ENCODE assay signal across 8 mouse cellular contexts in genomic region chr6:127945725-127946124, GRCm38 (mm10). TPM values are rescaled to one million over a fixed set of nuclear protein-coding genes. Genes with fewer than 3 reads are reported as not detected.
DNase-seq lines count a peak whose midpoint lies in the region; ATAC-seq and TF ChIP-seq lines count a peak whose summit lies in the region.

No protein-coding gene starts in this region.

- WGBS in heart, embryonic 11.5 days (ENCODE audit: insufficient replicate concordance), result 56% methylated on average over 9 of the region's 9 CpGs
- WGBS in kidney, postnatal 0 days, result 52% methylated on average over 9 of the region's 9 CpGs
- WGBS in liver, embryonic 11.5 days, result 59% methylated on average over 9 of the region's 9 CpGs
- 65% methylated on average over 9 of the region's 9 CpGs for WGBS in neural tube, embryonic 13.5 days

- 0 out of 2 replicates have a peak, but pooled peaks have one; percentile 52 for ATAC-seq in heart, embryonic 11.5 days (replicated peaks; ENCODE audit: insufficient number of reproducible peaks, low FRiP score, low TSS enrichment)
- peak; percentile 69; the same call in 1 of the 2 replicates for ATAC-seq in kidney, postnatal 0 days (replicated peaks; ENCODE audit: low FRiP score, low read depth)
- ATAC-seq in liver, embryonic 11.5 days (replicated peaks; ENCODE audit: low FRiP score), result no peak; the same call in 1 of the 2 replicates
- ATAC-seq in neural tube, embryonic 13.5 days (ENCODE audit: low read depth), result peak; percentile 84

- H3K4me2 ChIP-seq in heart, embryonic 11.5 days, result no peak overlapping the region
- H3K4me2 ChIP-seq in kidney, postnatal 0 days (ENCODE audit: low read length), result no peak overlapping the region
- H3K4me2 ChIP-seq in liver, embryonic 11.5 days, result no peak overlapping the region
- H3K4me2 ChIP-seq in neural tube, embryonic 13.5 days, result no peak overlapping the region

- no peak overlapping the region for H3K9ac ChIP-seq in ES-Bruce4 (ENCODE audit: low read depth, poor library complexity, severe bottlenecking)
- H3K9ac ChIP-seq in heart, embryonic 11.5 days (ENCODE audit: low read depth, low read length), result no peak overlapping the region
- H3K9ac ChIP-seq in kidney, postnatal 0 days (ENCODE audit: low read depth, low read length), result no peak overlapping the region
- no peak overlapping the region for H3K9ac ChIP-seq in liver, embryonic 11.5 days (ENCODE audit: low read depth, low read length)
- H3K9ac ChIP-seq in neural tube, embryonic 13.5 days, result no peak overlapping the region

- no peaks in the 10 kb centered on the region for H3K36me3 ChIP-seq in ES-Bruce4 (ENCODE audit: control insufficient read depth, insufficient read depth, low read length, poor library complexity, severe bottlenecking)
- H3K36me3 ChIP-seq in heart, embryonic 11.5 days (ENCODE audit: control insufficient read depth, insufficient read depth, low read length), result no peaks in the 10 kb centered on the region
- no peaks in the 10 kb centered on the region for H3K36me3 ChIP-seq in kidney, postnatal 0 days (ENCODE audit: insufficient read depth, low read length)
- no peaks in the 10 kb centered on the region for H3K36me3 ChIP-seq in liver, embryonic 11.5 days (ENCODE audit: control insufficient read depth, insufficient read depth, low read length)
- 0 out of 2 replicates have a peak, but pooled peaks cover 7% of the 10 kb centered on the region for H3K36me3 ChIP-seq in neural tube, embryonic 13.5 days

- no peaks in the 10 kb centered on the region for H3K9me3 ChIP-seq in ES-Bruce4 (replicated peaks; ENCODE audit: control insufficient read depth, insufficient read depth, low read length, poor library complexity, severe bottlenecking)
- H3K9me3 ChIP-seq in heart, embryonic 11.5 days (replicated peaks; ENCODE audit: control insufficient read depth, low read length), result no peaks in the 10 kb centered on the region
- no peaks in the 10 kb centered on the region for H3K9me3 ChIP-seq in kidney, postnatal 0 days (replicated peaks; ENCODE audit: low read length)
- no peaks in the 10 kb centered on the region for H3K9me3 ChIP-seq in liver, embryonic 11.5 days (ENCODE audit: control insufficient read depth, low read length)
- no peaks in the 10 kb centered on the region for H3K9me3 ChIP-seq in neural tube, embryonic 13.5 days

- TF ChIP-seq CTCF in ES-Bruce4 (IDR thresholded peaks at IDR 0.05; ENCODE audit: low read depth, low read length), result peak; percentile 92
- peak; percentile 92 for TF ChIP-seq CTCF in brain, embryonic 14.5 days (IDR thresholded peaks at IDR 0.05; ENCODE audit: borderline replicate concordance, extremely low read depth, insufficient read depth, insufficient read length)
- peak; percentile 70 for TF ChIP-seq CTCF in embryonic fibroblast, embryonic 13.5 days (IDR thresholded peaks at IDR 0.05; ENCODE audit: borderline replicate concordance, insufficient read depth, low read length)
- peak; percentile 92 for TF ChIP-seq CTCF in kidney, postnatal 0 days (IDR thresholded peaks at IDR 0.05; ENCODE audit: low read depth)

- TF ChIP-seq EP300 in ES-Bruce4 (IDR thresholded peaks at IDR 0.05; ENCODE audit: insufficient read depth, low read depth, low read length), result no peak

- TF ChIP-seq POLR2A in ES-Bruce4 (IDR thresholded peaks at IDR 0.05; ENCODE audit: insufficient read depth, low read length), result no peak
- TF ChIP-seq POLR2A in brain, embryonic 14.5 days (IDR thresholded peaks at IDR 0.05; ENCODE audit: borderline replicate concordance, extremely low read depth, insufficient read depth, insufficient read length, poor library complexity, severe bottlenecking), result no peak
- no peak for TF ChIP-seq POLR2A in embryonic fibroblast, embryonic 13.5 days (IDR thresholded peaks at IDR 0.05; ENCODE audit: low read depth, low read length)

- DNase-seq in brain, embryonic 14.5 days (ENCODE audit: low read depth), result peak; percentile 83
- peak; percentile 78 for DNase-seq in kidney, postnatal 0 days (ENCODE audit: low spot score)
- peak; percentile 39 for DNase-seq in liver, embryonic 11.5 days (ENCODE audit: low spot score)
- peak; percentile 58 for DNase-seq in thymus, postnatal 0 days (ENCODE audit: low spot score)

- no peak overlapping the region for H3K4me3 ChIP-seq in ES-Bruce4 (ENCODE audit: low read depth, low read length)
- no peak overlapping the region for H3K4me3 ChIP-seq in embryonic fibroblast, embryonic 13.5 days (ENCODE audit: insufficient read depth, low read length)
- H3K4me3 ChIP-seq in heart, embryonic 11.5 days (ENCODE audit: low read depth, low read length), result no peak overlapping the region
- H3K4me3 ChIP-seq in kidney, postnatal 0 days (replicated peaks; ENCODE audit: low read depth, low read length), result no peak overlapping the region
- H3K4me3 ChIP-seq in liver, embryonic 11.5 days (ENCODE audit: low read depth, low read length), result no peak overlapping the region
- H3K4me3 ChIP-seq in neural tube, embryonic 13.5 days, result no peak overlapping the region

- no peak overlapping the region for H3K27ac ChIP-seq in ES-Bruce4 (ENCODE audit: insufficient read depth, low read length)
- no peak overlapping the region for H3K27ac ChIP-seq in embryonic fibroblast, embryonic 13.5 days (ENCODE audit: insufficient read depth, low read length)
- H3K27ac ChIP-seq in heart, embryonic 11.5 days (ENCODE audit: low read depth, low read length), result no peak overlapping the region
- no peak overlapping the region for H3K27ac ChIP-seq in kidney, postnatal 0 days
- H3K27ac ChIP-seq in liver, embryonic 11.5 days (ENCODE audit: low read depth, low read length), result no peak overlapping the region
- H3K27ac ChIP-seq in neural tube, embryonic 13.5 days (replicated peaks), result no peak overlapping the region

- no peaks in the 10 kb centered on the region for H3K4me1 ChIP-seq in ES-Bruce4 (ENCODE audit: control insufficient read depth, insufficient read depth, low read length)
- H3K4me1 ChIP-seq in embryonic fibroblast, embryonic 13.5 days (ENCODE audit: control insufficient read depth, insufficient read depth, low read length), result no peaks in the 10 kb centered on the region
- H3K4me1 ChIP-seq in heart, embryonic 11.5 days (ENCODE audit: control insufficient read depth, insufficient read depth, low read length), result no peaks in the 10 kb centered on the region
- H3K4me1 ChIP-seq in kidney, postnatal 0 days (replicated peaks; ENCODE audit: insufficient read depth, low read length), result no peaks in the 10 kb centered on the region
- H3K4me1 ChIP-seq in liver, embryonic 11.5 days (replicated peaks; ENCODE audit: control insufficient read depth, insufficient read depth, low read length), result no peaks in the 10 kb centered on the region
- H3K4me1 ChIP-seq in neural tube, embryonic 13.5 days (replicated peaks), result no peaks in the 10 kb centered on the region

- H3K27me3 ChIP-seq in ES-Bruce4 (ENCODE audit: control insufficient read depth, insufficient read depth, low read length, poor library complexity, severe bottlenecking), result no peaks in the 10 kb centered on the region
- H3K27me3 ChIP-seq in heart, embryonic 11.5 days (ENCODE audit: control insufficient read depth, insufficient read depth, low read length), result no peaks in the 10 kb centered on the region
- H3K27me3 ChIP-seq in kidney, postnatal 0 days (ENCODE audit: insufficient read depth, low read length), result no peaks in the 10 kb centered on the region
- no peaks in the 10 kb centered on the region for H3K27me3 ChIP-seq in liver, embryonic 11.5 days (replicated peaks; ENCODE audit: control insufficient read depth, insufficient read depth, low read length)
- no peaks in the 10 kb centered on the region for H3K27me3 ChIP-seq in neural tube, embryonic 13.5 days

RNA-seq across cellular contexts. Expression of gene Tspan11, which starts 58.3 kb away (rescaled TPM):
- 0.12 TPM in 1 of 2 replicates, not detected in the other for polyA plus RNA-seq in ES-Bruce4 (2011; ENCODE audit: insufficient read depth, insufficient read length, low read depth, missing spikeins)
- polyA plus RNA-seq in brain, embryonic 14.5 days (2012; rRNA removed), result 8.0 and 9.2 TPM in 2 replicates
- polyA plus RNA-seq in embryonic fibroblast, embryonic 13.5 days (2011; ENCODE audit: insufficient read length, low read depth, missing spikeins), result 12.8 and 17.9 TPM in 2 replicates
- 2.0 and 2.9 TPM in 2 replicates for polyA plus RNA-seq in heart, embryonic 11.5 days (2014; fragmentation: Nextera tagmentation; extraction: Ambion mirVana)
- 5.6 and 6.7 TPM in 2 replicates for polyA plus RNA-seq in kidney, postnatal 0 days (2015; fragmentation: Nextera tagmentation; extraction: Ambion mirVana)
- 0.58 and 1.7 TPM in 2 replicates for polyA plus RNA-seq in liver, embryonic 11.5 days (2014; fragmentation: Nextera tagmentation; extraction: Ambion mirVana)
- polyA plus RNA-seq in neural tube, embryonic 13.5 days (2015; fragmentation: Nextera tagmentation; extraction: Ambion mirVana), result 9.8 and 14.7 TPM in 2 replicates
- 0.62 and 1.3 TPM in 2 replicates for polyA plus RNA-seq in thymus, postnatal 0 days (2015; fragmentation: Nextera tagmentation; extraction: Ambion mirVana)
